Mouse (Mus musculus) lung, postnatal 25 days (tissue): ENCODE measurements around the gene Ces1e.

Experiments used
- DNase-seq: peaks from one replicate; pipeline ENCODE4 v3.0.0; 2022; ENCODE audit warnings: low spot score

Ces1e gene

GRCm38 (mm10) chr8:93176593-93176992, 52.8 kb downstream of the Ces1e start:
- no peak for DNase-seq

GRCm38 (mm10) chr8:93174554-93174953, 54.9 kb downstream of the Ces1e start:
- no peak for DNase-seq

GRCm38 (mm10) chr8:93171846-93172590, 57.4 kb downstream of the Ces1e start:
- DNase-seq: peak; percentile 52

GRCm38 (mm10) chr8:93163363-93163762, 66.1 kb downstream of the Ces1e start:
- no peak for DNase-seq

- DNase-seq: no peak
Measured at GRCm38 (mm10) chr8:93151401-93151800, 78.0 kb downstream of the Ces1e start.
